Mouse (Mus musculus) adrenal gland, adult 2 months (tissue): ENCODE measurements around the gene AC124108.1. TPM values are rescaled to one million over a fixed set of nuclear protein-coding genes. Genes with fewer than 3 reads are reported as not detected.

Source experiments
- DNase-seq: peaks from one replicate; pipeline ENCODE4 v3.0.0; 2021
- polyA plus RNA-seq: library from polyadenylated mRNA; depleted of rRNA; stranded (reverse); fragments of >200 nt; gene quantifications from 2 replicates; pipeline ENCODE4 v1.2.3, GENCODE M21; 2012
- total RNA-seq, 2 experiments: library from RNA; stranded (reverse); gene quantifications; 2 replicates each; pipeline ENCODE4 v1.2.3; 2021

Gene AC124108.1
- total and polyA plus RNA-seq, 3 experiments = 0.03 to 0.12 (median 0.10) TPM

DNA sequence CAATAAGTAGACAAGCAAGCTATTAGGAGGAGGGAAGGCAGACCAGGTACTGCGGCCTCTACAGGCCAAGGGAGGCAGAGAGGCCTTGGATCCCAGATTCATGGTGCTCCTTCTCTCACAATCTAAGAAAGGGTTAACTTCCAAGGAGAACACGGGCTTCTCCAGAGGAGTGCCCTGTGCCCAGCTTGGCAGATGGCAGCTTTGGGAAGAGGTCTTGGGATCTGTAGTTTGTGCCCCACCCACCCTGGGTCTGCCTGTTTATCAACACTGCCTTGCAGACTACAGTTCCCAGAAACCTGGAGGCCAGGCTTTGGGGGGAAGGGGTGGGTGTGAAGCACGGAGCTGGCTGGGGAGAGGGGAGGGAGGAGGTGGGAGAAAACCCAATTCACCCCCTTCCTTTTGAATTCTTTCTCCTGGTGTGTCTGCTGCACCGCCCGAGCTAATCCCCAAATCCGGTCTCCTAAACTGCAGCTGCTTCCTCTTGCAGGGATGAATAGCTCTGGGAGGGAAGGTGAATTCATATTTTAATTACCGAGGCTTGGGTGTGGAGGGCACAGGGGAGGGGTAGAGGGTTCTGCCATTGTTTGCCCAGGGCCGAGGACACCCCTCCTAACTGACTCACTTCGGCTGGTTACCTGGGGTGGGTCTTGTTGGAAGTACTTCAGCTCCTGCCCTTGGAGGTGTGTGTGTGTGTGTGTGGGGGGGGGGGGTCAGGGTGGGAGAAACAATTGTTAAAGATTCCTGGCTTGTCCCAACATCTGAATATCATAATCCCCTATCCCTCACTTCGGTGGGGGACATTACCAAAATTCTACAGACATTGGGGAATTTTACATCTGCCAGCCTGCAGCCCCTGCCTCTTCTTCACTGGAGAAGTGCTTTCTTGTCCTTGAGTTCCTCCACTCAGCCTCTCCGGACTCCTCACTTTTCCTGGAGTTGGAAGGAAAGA, 9.6 kb downstream of the AC124108.1 start:
- no peak for DNase-seq

DNA sequence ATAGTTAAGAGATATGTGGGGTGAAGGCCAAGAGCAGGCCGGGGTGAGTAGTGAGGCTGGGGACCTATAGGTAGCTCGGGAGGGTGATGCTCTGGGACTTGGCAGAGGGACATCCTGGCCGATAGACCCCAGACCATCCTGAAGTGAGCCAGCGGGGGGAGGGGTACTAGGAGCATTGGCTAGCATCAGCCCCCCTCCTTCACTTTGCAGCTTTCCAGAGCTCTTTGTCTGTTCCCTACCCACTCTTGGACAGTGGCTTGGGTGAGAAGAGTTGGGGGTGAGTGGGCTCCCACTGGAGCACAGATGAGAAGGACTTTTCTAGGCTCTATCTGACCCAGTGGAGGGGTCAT, 10.2 kb downstream of the AC124108.1 start:
- DNase-seq = no peak

DNA sequence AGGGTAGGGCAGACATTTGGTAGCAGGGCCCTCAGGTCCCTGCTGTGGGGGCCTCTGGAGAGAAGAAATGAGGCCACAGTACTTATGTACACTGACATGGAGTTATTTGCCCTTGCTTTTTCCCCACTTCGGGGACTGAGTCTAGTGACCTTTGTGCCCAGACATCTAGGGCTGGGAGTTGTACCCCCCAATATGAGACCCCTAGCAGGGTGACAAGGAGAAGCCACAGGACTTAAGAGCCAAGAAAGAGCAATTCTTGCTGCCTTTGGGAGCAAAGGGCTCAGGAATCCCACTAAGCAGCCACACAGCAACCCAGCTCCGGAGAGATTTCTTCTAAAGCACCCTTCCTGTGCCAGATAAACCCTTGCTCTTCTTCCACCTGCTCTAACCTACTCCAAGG, 10.7 kb downstream of the AC124108.1 start:
- no peak for DNase-seq

DNA sequence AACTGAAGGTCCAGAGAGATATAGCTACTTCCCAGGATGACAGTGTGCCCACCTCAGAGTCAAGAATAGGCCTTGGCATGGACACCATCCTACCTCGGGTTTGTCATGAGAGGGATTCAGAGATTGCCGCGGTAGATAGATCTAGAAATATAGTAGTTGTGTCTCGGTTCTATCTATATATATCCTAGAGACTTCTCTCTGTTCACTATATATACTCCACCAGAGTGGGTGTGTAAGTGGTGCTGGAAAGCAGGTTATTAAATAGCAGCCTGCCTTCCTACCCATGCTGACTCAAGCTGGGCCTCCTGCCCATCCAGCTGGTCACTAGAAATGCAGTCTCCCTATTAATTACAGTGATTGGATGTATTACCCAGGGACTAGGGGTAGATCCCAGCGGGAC, 11.5 kb downstream of the AC124108.1 start:
- DNase-seq = no peak

DNA sequence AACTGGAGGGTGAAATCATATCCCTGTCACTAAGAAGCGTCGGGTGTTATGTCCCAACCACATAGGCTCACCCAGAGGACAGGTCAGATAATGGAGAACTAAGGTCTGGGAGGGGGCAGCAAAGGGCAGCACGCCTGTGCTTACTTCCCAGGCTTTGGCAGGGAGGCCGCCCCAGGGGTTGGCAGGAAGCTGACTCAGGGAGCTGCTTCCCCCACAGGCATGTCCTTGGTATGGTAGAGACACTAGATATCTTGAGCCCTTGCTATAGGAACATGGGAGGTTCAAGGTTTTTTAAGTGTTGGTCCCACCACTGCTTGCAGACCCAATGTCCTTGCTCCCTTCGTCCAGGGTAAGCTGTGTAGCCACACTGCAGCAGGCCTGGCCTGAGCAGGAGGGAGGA, 14.7 kb downstream of the AC124108.1 start:
- DNase-seq = peak; percentile 52

DNA sequence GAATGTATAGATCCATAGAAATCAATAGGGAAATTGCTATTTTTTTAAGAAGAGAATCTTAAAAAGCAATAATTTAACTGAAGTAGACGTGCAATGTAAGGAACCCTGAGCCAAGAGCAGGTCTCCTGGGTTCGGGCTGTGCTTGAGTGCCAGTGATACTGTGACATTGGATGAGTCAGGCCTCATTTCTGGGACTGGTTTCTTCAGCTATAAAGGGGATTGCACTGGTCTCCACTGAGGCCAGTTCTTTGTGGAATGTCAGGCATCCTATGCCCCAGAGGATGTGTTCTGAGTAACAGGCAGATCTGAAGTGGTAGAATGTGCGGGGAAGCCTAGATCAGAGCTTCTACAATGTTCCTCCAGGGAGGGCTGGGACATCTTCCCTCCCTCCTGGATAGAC, 15.6 kb downstream of the AC124108.1 start:
- no peak for DNase-seq

DNA sequence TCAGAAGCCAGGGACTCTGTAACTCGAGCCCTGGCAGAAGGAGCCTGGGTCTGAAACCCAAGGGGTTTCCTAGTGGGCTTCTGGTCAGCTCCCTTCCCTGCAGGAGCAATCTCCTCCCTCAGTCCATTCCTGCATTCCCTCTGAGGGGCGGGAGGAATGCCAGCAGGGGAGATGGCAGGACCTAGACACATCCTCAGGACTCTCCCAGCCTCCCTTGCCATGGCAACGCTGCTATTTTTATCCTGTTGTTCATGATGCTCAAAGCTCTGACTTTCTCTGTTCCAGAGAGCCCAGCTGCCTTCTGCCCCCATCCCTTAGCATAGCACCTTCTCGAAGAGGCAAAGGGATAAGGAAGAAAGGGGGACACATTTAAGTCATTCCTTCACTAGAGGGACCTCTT, 16.9 kb downstream of the AC124108.1 start:
- no peak for DNase-seq

DNA sequence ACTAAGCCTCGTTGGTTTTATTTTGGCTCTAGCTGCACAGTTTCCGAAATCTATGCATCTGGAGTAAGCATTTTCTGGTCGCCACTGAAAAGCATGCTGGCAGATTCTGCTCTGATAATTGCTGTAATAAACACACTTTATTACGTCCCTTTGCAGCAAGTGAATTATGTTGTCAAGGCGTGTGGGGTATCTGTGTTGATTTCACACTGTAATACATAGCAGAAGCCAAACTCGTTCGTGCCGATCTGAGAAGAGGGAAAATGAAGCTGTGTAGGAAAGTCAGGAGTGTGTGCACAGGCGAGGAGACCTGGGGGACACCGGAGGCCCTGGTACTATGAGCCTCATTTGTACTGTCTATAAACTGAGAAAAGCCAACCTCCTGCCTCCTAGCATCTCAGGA, 18.1 kb downstream of the AC124108.1 start:
- DNase-seq = no peak

DNA sequence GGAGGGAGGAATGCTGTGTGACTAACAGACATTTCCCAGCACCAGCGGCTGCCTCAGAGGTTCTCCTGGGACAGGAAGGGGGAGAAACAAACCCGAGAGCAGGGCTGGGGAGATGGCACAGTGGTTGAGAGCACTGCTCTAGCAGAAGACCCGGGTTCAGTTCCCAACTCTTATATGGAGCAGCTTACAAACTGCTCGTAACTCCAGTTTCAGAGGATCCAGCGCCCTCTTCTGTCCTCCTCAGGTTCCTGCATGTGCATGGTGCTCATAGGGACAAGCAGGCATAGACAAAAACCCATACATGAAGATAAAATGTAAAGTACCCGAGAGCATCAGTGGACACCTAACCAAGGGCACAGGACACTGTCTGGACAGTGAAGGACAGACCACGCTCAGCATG, 19.7 kb downstream of the AC124108.1 start:
- DNase-seq = peak; percentile 66

DNA sequence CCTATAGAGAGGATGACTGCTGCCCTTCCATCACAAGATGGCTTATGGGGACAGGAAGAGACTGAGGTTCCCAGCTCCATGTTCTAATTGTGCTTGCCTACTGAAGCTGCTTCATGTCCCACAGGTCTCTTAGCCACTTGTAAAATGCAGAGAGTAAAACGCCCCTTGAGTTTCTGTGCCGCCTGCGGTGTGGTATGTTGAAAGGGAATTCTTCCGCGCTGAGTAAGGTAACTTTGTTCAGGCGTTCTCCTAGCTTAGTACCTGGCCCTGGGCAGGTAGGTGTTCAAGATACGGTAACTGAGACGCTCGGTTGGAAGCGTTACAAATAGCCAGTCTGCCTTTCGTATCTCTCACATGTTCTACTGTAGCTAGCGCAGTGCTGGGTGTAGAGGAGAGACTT, 20.4 kb downstream of the AC124108.1 start:
- peak; percentile 11 for DNase-seq

DNA sequence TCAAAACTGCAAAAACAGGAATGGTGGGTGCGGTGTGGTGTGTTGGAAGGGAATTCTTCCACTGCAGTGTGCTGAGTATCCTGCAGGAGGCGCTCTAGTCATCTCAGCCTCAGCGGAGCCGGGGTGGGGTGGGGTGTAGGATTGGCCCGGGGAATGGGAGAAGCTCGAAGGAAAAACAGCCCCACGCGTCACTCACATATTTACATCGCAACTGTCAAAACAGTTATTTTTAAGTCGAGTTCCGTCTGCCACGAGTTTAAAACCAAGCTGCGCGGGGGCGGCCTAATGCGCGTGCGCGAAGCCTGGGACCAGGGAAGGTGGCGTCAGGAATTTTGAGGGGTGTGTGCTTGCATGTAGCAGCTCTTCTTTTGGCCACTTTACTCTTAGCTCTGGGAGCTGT, 21.0 kb downstream of the AC124108.1 start:
- DNase-seq = peak; percentile 67

DNA sequence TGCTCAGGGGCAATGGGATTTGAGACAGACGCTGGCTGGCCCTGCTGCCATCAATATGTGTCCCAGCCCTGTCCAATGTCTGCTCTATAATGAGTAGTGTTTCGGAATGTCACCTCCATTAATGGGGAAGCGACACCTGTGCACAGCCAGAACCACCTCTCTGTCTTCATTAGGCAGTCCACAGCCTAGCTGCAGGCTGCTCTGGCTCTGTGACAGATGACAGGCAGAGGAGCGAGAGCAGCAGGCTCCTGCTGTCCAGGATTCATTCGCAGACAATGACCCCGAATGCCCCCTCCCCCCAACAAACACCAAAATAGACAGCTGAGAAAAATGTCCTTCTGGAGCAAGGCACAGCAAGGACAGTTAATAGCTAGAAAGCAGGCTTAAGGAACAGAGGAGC, 21.8 kb downstream of the AC124108.1 start:
- no peak for DNase-seq

DNA sequence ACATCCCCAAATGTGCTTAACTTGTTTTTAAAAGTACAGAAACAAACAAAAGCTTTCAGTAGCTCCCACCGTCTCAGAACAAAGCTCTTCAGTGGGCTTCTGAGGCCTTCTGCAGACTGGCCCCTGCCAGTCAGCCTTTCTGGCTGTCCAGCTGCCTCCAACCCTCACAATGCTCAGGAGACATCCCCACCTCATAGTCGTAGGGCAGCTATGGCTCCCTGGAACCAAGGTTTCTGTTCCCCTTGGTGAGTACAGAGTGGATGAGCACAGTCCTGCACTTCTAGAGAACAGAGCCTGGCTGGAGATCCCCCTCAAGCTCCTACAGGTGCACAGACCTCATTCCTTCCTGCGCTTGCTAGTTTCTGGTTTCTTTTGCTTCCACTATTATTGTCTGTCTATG, 25.0 kb downstream of the AC124108.1 start:
- no peak for DNase-seq

DNA sequence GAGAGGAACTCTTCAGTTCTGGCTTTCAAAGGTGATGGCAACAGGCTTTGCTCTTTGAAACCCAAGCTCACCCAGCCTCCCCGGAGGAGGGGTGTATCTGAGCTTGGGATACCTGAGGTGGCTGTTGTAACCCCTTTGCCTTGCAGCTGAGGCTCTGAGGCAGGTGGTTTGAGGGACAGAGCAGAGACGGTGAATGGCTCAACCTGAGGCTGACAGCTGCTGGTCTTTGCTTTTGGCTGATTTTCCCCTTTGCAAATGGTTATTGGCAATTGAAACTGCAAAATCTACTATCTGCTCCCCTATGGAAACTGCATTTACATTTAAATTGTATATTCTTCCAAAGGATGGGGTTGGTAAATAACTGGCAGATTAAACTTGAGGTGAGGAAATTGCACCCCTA, 30.4 kb downstream of the AC124108.1 start:
- DNase-seq = no peak

DNA sequence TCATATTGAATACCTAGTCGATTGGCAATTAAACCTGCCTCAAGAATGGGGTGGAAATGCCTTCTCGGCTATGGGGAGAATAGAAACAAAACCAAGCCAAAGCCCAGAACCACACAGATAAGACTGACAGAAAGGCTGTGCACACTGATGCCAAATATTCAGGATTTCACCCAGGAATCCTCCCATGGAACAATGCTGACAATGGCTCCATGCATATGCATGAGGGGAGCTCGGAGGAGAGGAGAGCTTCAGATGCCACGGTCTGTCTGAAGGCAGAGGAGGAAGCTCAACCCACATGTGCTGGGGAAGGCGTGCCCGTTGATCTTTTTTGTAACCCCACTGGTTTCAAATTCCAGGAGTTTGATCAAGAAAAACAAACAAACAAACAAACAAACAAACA, 30.9 kb downstream of the AC124108.1 start:
- DNase-seq = no peak

DNA sequence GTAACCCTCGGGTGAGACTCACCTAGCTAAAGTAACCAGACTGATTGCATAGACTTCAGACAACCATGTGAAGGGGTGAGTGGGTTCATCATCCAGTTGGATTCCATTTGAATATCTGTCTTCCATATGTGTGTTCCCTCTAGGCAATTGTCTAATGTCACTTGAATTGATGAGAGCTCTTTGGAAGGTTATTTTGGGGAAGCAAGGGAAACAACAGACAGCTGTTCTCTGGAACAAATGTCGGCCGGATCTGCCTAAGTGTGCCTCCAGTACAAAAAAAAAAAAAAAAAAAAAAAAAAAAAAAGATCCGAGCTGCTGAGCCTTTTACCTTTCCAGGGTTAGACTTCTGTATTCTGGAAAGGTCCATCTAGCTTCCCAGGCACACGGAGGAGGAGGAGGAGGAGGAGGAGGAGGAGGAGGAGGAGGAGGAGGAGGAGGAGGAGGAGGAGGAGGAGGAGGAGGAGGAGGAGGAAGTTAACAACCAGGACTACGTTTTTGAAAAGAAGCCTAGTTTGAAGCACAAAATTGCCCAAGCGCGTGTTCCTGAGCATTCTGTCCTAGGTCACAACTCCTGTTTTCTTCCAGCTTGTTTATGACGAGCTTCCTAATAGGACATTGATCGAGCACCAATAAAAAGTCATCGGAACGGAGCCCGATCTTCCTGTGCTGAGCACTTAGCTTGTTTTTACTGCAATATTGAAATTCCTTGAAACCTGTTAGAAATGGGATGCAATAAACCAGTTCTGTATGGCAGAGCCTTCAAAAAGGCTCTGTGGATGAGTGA, 35.2 kb downstream of the AC124108.1 start:
- no peak for DNase-seq

DNA sequence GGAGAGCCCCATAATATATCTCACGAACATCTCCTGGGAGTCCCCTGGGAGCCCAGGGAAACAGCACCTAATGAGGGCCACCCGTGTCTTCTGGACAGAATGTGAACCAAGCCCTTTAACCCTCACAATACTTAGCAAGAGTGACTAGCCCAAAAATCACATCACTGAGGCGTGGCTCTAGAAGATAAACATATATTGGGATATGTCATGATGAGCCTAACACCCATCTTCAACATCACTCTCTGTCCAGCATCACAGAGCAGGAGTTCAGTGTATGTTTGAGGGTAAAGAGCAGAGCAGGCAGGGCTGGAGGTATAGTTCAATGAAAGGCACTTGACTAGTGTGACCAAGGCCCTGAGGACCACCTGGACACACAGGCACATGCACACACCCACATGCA, 38.4 kb downstream of the AC124108.1 start, which contains the start of gene Gm10188:
Gene Gm10188 (minus strand): TSS at position 101 of the 400 bp plus-strand sequence.
- DNase-seq = no peak

DNA sequence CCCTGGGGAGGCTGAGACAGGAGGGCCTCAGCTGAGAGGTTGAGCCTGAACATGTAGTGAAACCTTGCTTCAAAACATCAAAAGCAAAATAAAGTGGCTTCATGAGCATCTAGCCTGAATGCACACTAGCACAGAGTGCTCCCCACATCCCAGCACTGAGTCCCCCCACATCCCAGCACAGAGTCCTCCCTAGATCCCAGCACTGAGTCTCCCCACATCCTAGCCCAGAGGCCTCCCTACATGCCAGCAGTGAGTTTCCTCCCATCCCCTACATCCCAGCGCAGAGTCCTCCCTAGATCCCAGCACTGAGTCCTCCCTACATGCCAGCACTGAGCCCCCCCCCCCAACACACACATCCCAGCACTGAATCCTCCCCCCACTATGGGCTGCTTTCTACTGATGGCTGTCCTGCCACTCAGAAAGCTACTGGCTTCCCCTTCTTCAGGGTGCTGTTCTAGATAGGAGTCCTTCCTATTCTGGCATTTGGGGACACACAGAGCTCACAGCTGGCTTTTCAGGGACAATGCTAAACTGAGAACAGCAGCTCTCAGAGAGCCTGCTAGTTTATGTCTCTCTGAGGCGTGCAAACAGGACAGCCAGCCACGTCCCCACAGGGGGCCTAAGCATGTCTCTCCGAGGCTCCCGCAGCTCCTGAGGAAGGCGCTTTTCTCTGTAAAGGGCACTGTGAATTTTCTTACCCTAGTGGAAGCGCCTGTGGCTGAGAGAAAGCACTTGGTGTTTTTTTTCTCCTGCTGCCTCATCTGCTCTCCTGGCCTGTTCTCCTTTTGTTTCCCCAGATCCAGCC, 40.4 kb downstream of the AC124108.1 start:
- no peak for DNase-seq

DNA sequence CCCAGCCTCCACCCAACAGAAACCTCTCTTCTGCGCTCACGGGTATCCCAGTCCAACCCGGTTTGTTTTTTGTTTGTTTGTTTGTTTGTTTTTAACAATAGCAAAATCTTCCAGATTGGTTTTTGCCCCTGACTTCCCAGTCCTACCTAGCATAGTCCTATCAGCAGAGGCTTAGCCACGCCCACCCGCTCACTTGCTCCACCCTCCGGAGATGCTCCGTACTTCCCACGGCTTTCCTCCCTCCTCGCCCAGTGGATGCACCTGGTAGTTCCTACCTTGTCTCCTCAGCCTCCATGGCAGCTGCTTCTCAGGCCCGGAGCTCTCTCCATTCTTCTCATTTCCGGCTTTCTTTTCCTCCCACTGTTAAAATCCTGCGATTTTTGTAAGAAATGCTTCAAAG, 42.3 kb downstream of the AC124108.1 start:
- no peak for DNase-seq

DNA sequence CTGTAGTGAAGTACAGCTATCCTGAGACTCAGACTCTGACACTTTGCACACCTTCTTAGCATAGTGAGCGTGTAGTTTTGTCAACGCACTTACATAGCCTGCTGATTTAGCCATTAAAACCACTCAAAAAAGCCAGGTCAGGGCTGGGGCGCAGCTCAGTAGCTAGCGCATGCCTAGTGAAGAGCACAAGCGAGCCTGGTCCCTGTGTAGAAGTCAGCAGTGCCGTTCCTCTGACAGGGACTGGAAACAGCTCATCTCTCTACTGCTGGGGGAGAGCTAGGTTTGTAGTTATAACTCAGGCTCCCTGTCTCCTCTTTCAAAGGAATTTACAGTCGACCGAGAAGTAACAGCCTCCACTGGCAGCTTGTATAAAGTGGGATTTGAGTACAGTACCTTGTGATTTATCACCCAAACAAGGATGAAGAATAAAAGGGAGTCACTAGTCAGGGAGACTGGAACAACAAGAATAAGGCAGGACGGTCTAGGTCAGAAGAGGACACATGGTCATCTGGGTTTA, 43.6 kb downstream of the AC124108.1 start:
- no peak for DNase-seq

DNA sequence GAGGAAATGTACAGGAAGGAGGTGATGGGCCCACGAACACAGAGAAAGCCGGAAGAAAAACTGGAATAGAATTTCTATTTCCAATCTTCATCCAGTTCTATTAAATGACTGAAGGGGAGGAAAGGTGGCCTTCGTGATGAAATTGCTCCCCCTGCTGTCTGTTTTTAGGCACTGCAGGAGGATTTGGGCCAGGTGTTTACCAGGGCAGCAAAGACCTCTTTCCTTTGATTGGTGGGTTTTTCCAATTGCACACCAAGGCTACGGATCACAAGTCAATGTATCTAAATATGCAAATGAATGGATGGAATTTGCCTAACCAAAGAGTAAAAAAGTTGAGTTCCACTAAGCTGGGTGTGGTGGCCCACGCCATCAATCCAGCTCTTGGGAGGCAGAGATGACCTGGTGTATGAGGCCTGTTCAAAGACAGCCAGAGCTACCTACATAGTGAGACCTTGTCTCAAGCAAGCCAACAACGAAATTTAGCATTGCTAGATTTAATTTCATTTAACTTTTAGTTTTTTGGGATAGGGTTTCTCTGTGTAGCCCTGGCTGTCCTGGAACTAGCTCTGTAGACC, 46.4 kb downstream of the AC124108.1 start:
- peak; percentile 62 for DNase-seq

DNA sequence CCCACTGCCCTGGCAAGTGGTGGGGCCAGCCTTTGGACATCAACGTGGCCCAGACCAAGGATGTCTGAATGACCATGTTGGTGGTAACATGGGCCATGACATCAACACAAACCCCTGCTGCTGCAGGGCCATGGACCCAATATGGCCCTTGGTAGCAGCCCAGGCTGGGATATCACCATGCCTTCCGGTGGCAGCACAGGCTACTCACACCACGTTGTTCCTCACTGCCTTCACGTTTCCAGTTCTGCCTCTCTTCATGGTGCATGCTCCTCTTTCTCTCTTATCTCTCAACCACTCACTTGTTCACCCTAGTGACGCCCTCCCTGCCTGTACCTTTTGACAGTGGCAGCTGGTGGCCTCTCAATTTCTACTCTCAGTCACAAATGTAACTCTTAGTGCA, 53.8 kb downstream of the AC124108.1 start:
- no peak for DNase-seq
